Mouse (Mus musculus): ENCODE measurements around the gene Smyd3. TPM values are rescaled to one million over a fixed set of nuclear protein-coding genes. Genes with fewer than 3 reads are reported as not detected.

Smyd3 gene
- polyA plus RNA-seq, 1 experiment = 10.6 TPM

DNA sequence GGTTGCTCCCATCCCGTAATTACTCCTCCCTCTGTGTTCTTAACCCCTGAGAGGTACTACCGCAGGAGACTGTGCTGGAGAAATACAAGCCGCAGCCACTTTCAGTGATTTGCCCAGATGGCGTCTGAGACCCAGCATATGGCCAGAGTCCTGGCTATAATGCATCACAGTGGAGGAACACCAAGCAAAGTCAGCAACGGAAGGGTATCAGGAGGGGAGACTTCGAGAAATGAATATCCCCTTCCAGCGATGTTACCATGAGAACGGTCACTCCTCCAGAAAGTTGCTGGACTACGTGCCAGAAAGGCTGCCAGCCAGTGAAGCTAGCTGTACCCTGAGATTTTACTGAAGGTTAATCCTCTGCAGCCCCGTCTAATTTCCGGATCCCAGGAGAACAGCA is 325.1 kb downstream of the Smyd3 start:
- Histone ChIP-seq H3ac (ENCODE audit: control insufficient read depth, insufficient read length, low read depth) (no peak overlapping the region), H3K4me3 (ENCODE audit: insufficient read depth, poor library complexity, severe bottlenecking) (no peak overlapping the region), H3K27me3 (ENCODE audit: control insufficient read depth, insufficient read depth, insufficient read length) (no peaks in the 10 kb centered on the region), H3K79me3 (ENCODE audit: low read depth) (no peaks in the 10 kb centered on the region), H3K36me3 (ENCODE audit: control insufficient read depth, insufficient read depth) (no peaks in the 10 kb centered on the region), H3K79me2 (ENCODE audit: control insufficient read depth, insufficient read depth) (no peaks in the 10 kb centered on the region)
- TF ChIP-seq MYOD1 (IDR thresholded peaks at IDR 0.05; ENCODE audit: control insufficient read depth, insufficient read length, low read depth) = no peak
- TF ChIP-seq USF1 (IDR thresholded peaks at IDR 0.05; ENCODE audit: low read depth) = no peak
- TF ChIP-seq MAX (IDR thresholded peaks at IDR 0.05) = no peak
- TF ChIP-seq CTCF (IDR thresholded peaks at IDR 0.05; ENCODE audit: control insufficient read depth, insufficient read depth, insufficient read length) = no peak
- no peak for TF ChIP-seq CEBPB (IDR thresholded peaks at IDR 0.05; ENCODE audit: low read depth)
- TF ChIP-seq FOSL1 (IDR thresholded peaks at IDR 0.05; ENCODE audit: insufficient read depth, low read length, poor library complexity, severe bottlenecking) = no peak
- no peak for TF ChIP-seq MYOG (IDR thresholded peaks at IDR 0.05; ENCODE audit: control insufficient read depth, extremely low read depth, insufficient read length)

DNA sequence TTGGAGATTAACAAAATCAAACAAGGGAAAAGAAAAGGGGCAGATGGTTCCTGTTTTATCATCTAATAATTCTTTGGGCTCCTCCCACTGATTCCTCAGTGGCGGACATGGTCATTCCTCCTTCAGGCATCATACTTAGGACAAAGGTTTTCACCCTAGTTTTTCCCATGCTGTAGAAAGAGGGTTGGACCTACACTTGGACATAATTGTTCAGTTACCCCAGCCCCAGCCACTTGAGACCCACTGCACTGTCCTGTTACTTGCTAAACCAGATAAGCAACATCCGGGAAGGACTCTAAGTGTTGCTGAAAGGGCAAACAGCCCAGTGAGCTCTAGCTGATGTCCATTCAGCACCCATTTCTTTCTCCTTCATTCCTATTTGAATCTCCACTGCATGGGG is 327.0 kb downstream of the Smyd3 start:
- Histone ChIP-seq H3K27me3 (ENCODE audit: control insufficient read depth, insufficient read depth, insufficient read length) (no peaks in the 10 kb centered on the region), H3K36me3 (ENCODE audit: control insufficient read depth, insufficient read depth) (no peaks in the 10 kb centered on the region), H3K79me2 (ENCODE audit: control insufficient read depth, insufficient read depth) (no peaks in the 10 kb centered on the region), H3K79me3 (ENCODE audit: low read depth) (no peaks in the 10 kb centered on the region), H3K4me3 (ENCODE audit: insufficient read depth, poor library complexity, severe bottlenecking) (no peak overlapping the region), H3ac (ENCODE audit: control insufficient read depth, insufficient read length, low read depth) (no peak overlapping the region)
- TF ChIP-seq MYOG (IDR thresholded peaks at IDR 0.05; ENCODE audit: control insufficient read depth, extremely low read depth, insufficient read length) (no peak), MAX (IDR thresholded peaks at IDR 0.05) (no peak), USF1 (IDR thresholded peaks at IDR 0.05; ENCODE audit: low read depth) (no peak), FOSL1 (IDR thresholded peaks at IDR 0.05; ENCODE audit: insufficient read depth, low read length, poor library complexity, severe bottlenecking) (no peak), CTCF (IDR thresholded peaks at IDR 0.05; ENCODE audit: control insufficient read depth, insufficient read depth, insufficient read length) (no peak), CEBPB (IDR thresholded peaks at IDR 0.05; ENCODE audit: low read depth) (no peak), MYOD1 (IDR thresholded peaks at IDR 0.05; ENCODE audit: control insufficient read depth, insufficient read length, low read depth) (no peak)

DNA sequence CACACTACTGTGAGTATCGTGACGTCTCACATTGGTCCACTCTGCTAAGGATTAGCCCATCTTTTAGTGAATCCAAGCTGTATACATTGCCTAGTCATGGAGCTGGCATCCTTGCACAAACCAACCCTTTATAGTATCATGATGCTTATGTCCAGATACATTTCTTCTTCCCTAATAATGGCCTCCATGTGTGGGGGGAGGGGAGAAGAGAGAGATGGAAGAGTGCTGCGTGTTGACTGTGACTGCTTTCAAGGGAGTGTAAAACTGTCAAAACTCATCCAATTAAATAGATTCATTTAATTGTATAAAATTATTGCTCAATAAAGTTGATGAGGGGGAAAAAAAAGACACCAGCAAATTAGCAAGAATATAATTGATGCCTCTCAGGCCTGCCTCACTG is 330.7 kb downstream of the Smyd3 start:
- no peak overlapping the region for H3K4me3 ChIP-seq (ENCODE audit: insufficient read depth, poor library complexity, severe bottlenecking)
- H3K79me3 ChIP-seq (ENCODE audit: low read depth) = no peaks in the 10 kb centered on the region
- no peaks in the 10 kb centered on the region for H3K36me3 ChIP-seq (ENCODE audit: control insufficient read depth, insufficient read depth)
- TF ChIP-seq CTCF (IDR thresholded peaks at IDR 0.05; ENCODE audit: control insufficient read depth, insufficient read depth, insufficient read length) (no peak), CEBPB (IDR thresholded peaks at IDR 0.05; ENCODE audit: low read depth) (no peak), FOSL1 (IDR thresholded peaks at IDR 0.05; ENCODE audit: insufficient read depth, low read length, poor library complexity, severe bottlenecking) (no peak), MYOG (IDR thresholded peaks at IDR 0.05; ENCODE audit: control insufficient read depth, extremely low read depth, insufficient read length) (no peak), USF1 (IDR thresholded peaks at IDR 0.05; ENCODE audit: low read depth) (no peak), MAX (IDR thresholded peaks at IDR 0.05) (no peak), MYOD1 (IDR thresholded peaks at IDR 0.05; ENCODE audit: control insufficient read depth, insufficient read length, low read depth) (no peak)
- no peak overlapping the region for H3ac ChIP-seq (ENCODE audit: control insufficient read depth, insufficient read length, low read depth)
- H3K27me3 ChIP-seq (ENCODE audit: control insufficient read depth, insufficient read depth, insufficient read length) = no peaks in the 10 kb centered on the region
- H3K79me2 ChIP-seq (ENCODE audit: control insufficient read depth, insufficient read depth) = no peaks in the 10 kb centered on the region

DNA sequence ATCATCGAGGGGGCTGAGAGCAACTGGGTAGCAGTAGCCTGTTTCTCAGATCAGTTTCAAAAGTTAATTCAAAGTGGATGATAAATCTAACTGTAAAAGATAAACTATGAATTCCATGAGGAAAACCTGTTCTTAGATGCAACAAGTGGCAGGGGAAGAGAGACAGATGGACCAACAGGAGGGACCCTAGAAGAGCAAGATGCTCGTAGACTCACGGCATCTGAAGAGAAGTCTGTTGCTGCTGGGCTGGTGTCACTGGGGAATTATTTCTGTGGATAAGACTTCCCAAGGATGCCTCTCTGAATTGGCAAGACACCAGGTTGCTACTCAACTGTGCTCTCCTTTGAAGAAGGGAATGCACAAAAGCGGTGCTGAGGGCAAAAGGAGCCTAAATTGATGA is 333.2 kb downstream of the Smyd3 start:
- Histone ChIP-seq H3K27me3 (ENCODE audit: control insufficient read depth, insufficient read depth, insufficient read length) (no peaks in the 10 kb centered on the region), H3ac (ENCODE audit: control insufficient read depth, insufficient read length, low read depth) (no peak overlapping the region), H3K4me3 (ENCODE audit: insufficient read depth, poor library complexity, severe bottlenecking) (no peak overlapping the region), H3K79me3 (ENCODE audit: low read depth) (no peaks in the 10 kb centered on the region), H3K79me2 (ENCODE audit: control insufficient read depth, insufficient read depth) (no peaks in the 10 kb centered on the region), H3K36me3 (ENCODE audit: control insufficient read depth, insufficient read depth) (no peaks in the 10 kb centered on the region)
- TF ChIP-seq FOSL1 (IDR thresholded peaks at IDR 0.05; ENCODE audit: insufficient read depth, low read length, poor library complexity, severe bottlenecking) = no peak
- no peak for TF ChIP-seq USF1 (IDR thresholded peaks at IDR 0.05; ENCODE audit: low read depth)
- no peak for TF ChIP-seq CEBPB (IDR thresholded peaks at IDR 0.05; ENCODE audit: low read depth)
- no peak for TF ChIP-seq MYOG (IDR thresholded peaks at IDR 0.05; ENCODE audit: control insufficient read depth, extremely low read depth, insufficient read length)
- TF ChIP-seq MAX (IDR thresholded peaks at IDR 0.05) = no peak
- no peak for TF ChIP-seq CTCF (IDR thresholded peaks at IDR 0.05; ENCODE audit: control insufficient read depth, insufficient read depth, insufficient read length)
- TF ChIP-seq MYOD1 (IDR thresholded peaks at IDR 0.05; ENCODE audit: control insufficient read depth, insufficient read length, low read depth) = no peak

DNA sequence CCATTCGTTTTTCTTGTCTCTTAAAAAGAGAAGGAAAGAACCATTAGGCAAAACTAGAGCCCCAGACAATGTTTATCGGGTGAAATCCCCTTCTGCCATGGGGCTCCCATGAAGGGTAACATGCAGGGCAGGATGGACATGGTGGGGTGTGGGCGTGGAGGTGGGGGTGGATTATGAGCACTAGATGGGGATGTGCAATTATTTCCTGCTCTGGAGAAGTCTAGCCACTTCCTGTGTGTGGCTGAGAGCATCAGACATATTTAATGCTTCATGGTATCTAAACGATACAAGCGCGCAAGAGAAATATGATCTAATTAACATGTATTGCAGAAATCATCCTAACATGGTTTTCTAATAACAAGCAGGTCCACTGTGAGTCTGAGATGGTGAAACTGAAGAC is 334.3 kb downstream of the Smyd3 start:
- no peaks in the 10 kb centered on the region for H3K79me2 ChIP-seq (ENCODE audit: control insufficient read depth, insufficient read depth)
- no peak for TF ChIP-seq MAX (IDR thresholded peaks at IDR 0.05)
- no peak for TF ChIP-seq USF1 (IDR thresholded peaks at IDR 0.05; ENCODE audit: low read depth)
- TF ChIP-seq FOSL1 (IDR thresholded peaks at IDR 0.05; ENCODE audit: insufficient read depth, low read length, poor library complexity, severe bottlenecking) = no peak
- TF ChIP-seq CTCF (IDR thresholded peaks at IDR 0.05; ENCODE audit: control insufficient read depth, insufficient read depth, insufficient read length) = no peak
- no peaks in the 10 kb centered on the region for H3K36me3 ChIP-seq (ENCODE audit: control insufficient read depth, insufficient read depth)
- no peak overlapping the region for H3ac ChIP-seq (ENCODE audit: control insufficient read depth, insufficient read length, low read depth)
- no peaks in the 10 kb centered on the region for H3K79me3 ChIP-seq (ENCODE audit: low read depth)
- no peaks in the 10 kb centered on the region for H3K27me3 ChIP-seq (ENCODE audit: control insufficient read depth, insufficient read depth, insufficient read length)
- H3K4me3 ChIP-seq (ENCODE audit: insufficient read depth, poor library complexity, severe bottlenecking) = no peak overlapping the region

DNA sequence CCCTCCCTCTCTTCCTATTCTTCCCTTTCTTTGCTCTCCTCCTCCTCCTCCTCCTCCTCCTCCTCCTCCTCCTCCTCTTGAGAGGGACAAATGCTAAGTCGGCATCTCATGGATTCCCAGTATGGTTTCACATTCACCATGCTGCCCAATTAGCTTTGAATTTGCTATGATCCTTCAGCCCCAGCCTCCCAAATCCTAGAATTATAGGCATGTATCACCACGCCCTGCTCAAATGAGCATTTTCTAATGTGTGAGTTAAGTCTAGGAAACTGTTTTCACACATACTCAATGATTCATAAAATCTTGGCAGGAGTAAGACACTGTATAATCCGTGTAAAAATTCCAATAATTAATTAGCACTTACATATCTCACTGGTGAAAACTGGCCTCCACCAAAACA is 337.3 kb downstream of the Smyd3 start:
- no peaks in the 10 kb centered on the region for H3K79me2 ChIP-seq (ENCODE audit: control insufficient read depth, insufficient read depth)
- H3K4me3 ChIP-seq (ENCODE audit: insufficient read depth, poor library complexity, severe bottlenecking) = no peak overlapping the region
- H3K79me3 ChIP-seq (ENCODE audit: low read depth) = no peaks in the 10 kb centered on the region
- no peak overlapping the region for H3ac ChIP-seq (ENCODE audit: control insufficient read depth, insufficient read length, low read depth)
- H3K27me3 ChIP-seq (ENCODE audit: control insufficient read depth, insufficient read depth, insufficient read length) = no peaks in the 10 kb centered on the region
- no peaks in the 10 kb centered on the region for H3K36me3 ChIP-seq (ENCODE audit: control insufficient read depth, insufficient read depth)
- TF ChIP-seq USF1 (IDR thresholded peaks at IDR 0.05; ENCODE audit: low read depth) (no peak), FOSL1 (IDR thresholded peaks at IDR 0.05; ENCODE audit: insufficient read depth, low read length, poor library complexity, severe bottlenecking) (no peak), CTCF (IDR thresholded peaks at IDR 0.05; ENCODE audit: control insufficient read depth, insufficient read depth, insufficient read length) (no peak)

All from C2C12 (cell line).